ENCODE assay signal across 7 mouse cellular contexts in genomic region chr17:23546333-23546701, GRCm38 (mm10). TPM values are rescaled to one million over a fixed set of nuclear protein-coding genes. Genes with fewer than 3 reads are reported as not detected.
DNase-seq lines count a peak whose midpoint lies in the region; ATAC-seq and TF ChIP-seq lines count a peak whose summit lies in the region.

No protein-coding gene starts in this region.

- H3K27me3 ChIP-seq in cerebellum, adult 2 months (ENCODE audit: control insufficient read depth, insufficient read depth, low read length) = no peaks in the 10 kb centered on the region; the same call in 1 of the 2 replicates
- H3K27me3 ChIP-seq in forebrain, postnatal 0 days (ENCODE audit: insufficient read depth, low read length) = peaks cover 4% of the 10 kb centered on the region; the same call in 1 of the 2 replicates
- no peaks in the 10 kb centered on the region for H3K27me3 ChIP-seq in hindbrain, embryonic 11.5 days (ENCODE audit: control insufficient read depth, insufficient read depth, low read length)

- H3K79me2 ChIP-seq in macrophage (ENCODE audit: inconsistent target) = no peaks in the 10 kb centered on the region

- peak overlapping the region; percentile 100 for H3K4me3 ChIP-seq in cerebellum, adult 2 months (replicated peaks; ENCODE audit: insufficient read depth, low read depth, low read length)
- H3K4me3 ChIP-seq in forebrain, postnatal 0 days (ENCODE audit: low read depth, low read length) = peak overlapping the region; percentile 81
- peak overlapping the region; percentile 72 for H3K4me3 ChIP-seq in hindbrain, embryonic 11.5 days (ENCODE audit: low read depth, low read length)
- peak overlapping the region; percentile 98 for H3K4me3 ChIP-seq in macrophage (ENCODE audit: inconsistent target)

- under 1% methylated on average over 20 of the region's 20 CpGs for WGBS in cerebellum, adult 2 months
- under 1% methylated on average over 20 of the region's 20 CpGs for WGBS in forebrain, postnatal 0 days
- WGBS in hindbrain, embryonic 11.5 days = 0% methylated on average over 20 of the region's 20 CpGs
- 3% methylated on average over 20 of the region's 20 CpGs for WGBS in macrophage (ENCODE audit: missing documents)

- H3K36me3 ChIP-seq in forebrain, postnatal 0 days (ENCODE audit: insufficient read depth) = no peaks in the 10 kb centered on the region
- H3K36me3 ChIP-seq in hindbrain, embryonic 11.5 days (ENCODE audit: control insufficient read depth, insufficient read depth, low read length) = no peaks in the 10 kb centered on the region
- no peaks in the 10 kb centered on the region for H3K36me3 ChIP-seq in macrophage (ENCODE audit: inconsistent target)

- H3K4me2 ChIP-seq in forebrain, postnatal 0 days (ENCODE audit: low read depth) = peak overlapping the region; percentile 52
- peak overlapping the region; percentile 54 for H3K4me2 ChIP-seq in hindbrain, embryonic 11.5 days (replicated peaks; ENCODE audit: low read depth, low read length)

- no peak for TF ChIP-seq CTCF in cerebellum, adult 2 months (IDR thresholded peaks at IDR 0.05; ENCODE audit: borderline replicate concordance, insufficient read depth, low read depth, low read length)
- no peak for TF ChIP-seq CTCF in forebrain, postnatal 0 days (IDR thresholded peaks at IDR 0.05; ENCODE audit: low read depth)

- peak overlapping the region; percentile 66 for H3K9ac ChIP-seq in forebrain, postnatal 0 days
- H3K9ac ChIP-seq in hindbrain, embryonic 11.5 days (ENCODE audit: low read depth, low read length) = 0 out of 2 replicates have a peak overlapping the region, but pooled peaks have one; percentile 73

- peak; percentile 93 for DNase-seq in NIH3T3 (ENCODE audit: low read depth)
- DNase-seq in cerebellum, adult 2 months = peak; percentile 78 to 88
- peak; percentile 92 for DNase-seq in forebrain, postnatal 0 days
- DNase-seq in hindbrain, embryonic 11.5 days (ENCODE audit: low spot score) = peak; percentile 89
- peak; percentile 76 to 79 for DNase-seq in layer of hippocampus, postnatal 36 days
- DNase-seq in right cerebral cortex, adult 18-20 months = peak; percentile 79

- no peaks in the 10 kb centered on the region for H3K9me3 ChIP-seq in forebrain, postnatal 0 days (ENCODE audit: low read length)
- H3K9me3 ChIP-seq in hindbrain, embryonic 11.5 days (ENCODE audit: control insufficient read depth, low read length) = no peaks in the 10 kb centered on the region

- ATAC-seq in forebrain, postnatal 0 days = peak; percentile 21
- ATAC-seq in hindbrain, embryonic 11.5 days (ENCODE audit: low FRiP score) = peak; percentile 51

- 0 out of 2 replicates have a peak overlapping the region, but pooled peaks have one; percentile 40 for H3K27ac ChIP-seq in cerebellum, adult 2 months (ENCODE audit: insufficient read depth, low read length)
- H3K27ac ChIP-seq in forebrain, postnatal 0 days (ENCODE audit: low read depth, low read length) = peak overlapping the region; percentile 72; the same call in 1 of the 2 replicates
- H3K27ac ChIP-seq in hindbrain, embryonic 11.5 days (ENCODE audit: low read depth, low read length) = no peak overlapping the region
- H3K27ac ChIP-seq in macrophage = peak overlapping the region; percentile 75

- no peak for TF ChIP-seq POLR2A in cerebellum, adult 2 months (IDR thresholded peaks at IDR 0.05; ENCODE audit: borderline replicate concordance, insufficient read depth, low read length)

- no peaks in the 10 kb centered on the region; the same call in 1 of the 2 replicates for H3K4me1 ChIP-seq in cerebellum, adult 2 months (ENCODE audit: control insufficient read depth, insufficient read depth, low read length)
- no peaks in the 10 kb centered on the region for H3K4me1 ChIP-seq in forebrain, postnatal 0 days (ENCODE audit: insufficient read depth)
- H3K4me1 ChIP-seq in hindbrain, embryonic 11.5 days (replicated peaks; ENCODE audit: control insufficient read depth, insufficient read depth, low read length) = 0 out of 2 replicates have a peak, but pooled peaks cover 2% of the 10 kb centered on the region

RNA-seq across cellular contexts. Expression of gene Zfp213, which starts 17.7 kb away (rescaled TPM):
- polyA plus RNA-seq in cerebellum, adult 2 months (2012; rRNA removed) = 9.2 and 9.5 TPM in 2 replicates
- total RNA-seq in forebrain, postnatal 0 days (2014; rRNA removed) = 16.9 and 18.8 TPM in 2 replicates
- 10.7 and 10.9 TPM in 2 replicates for polyA plus RNA-seq in forebrain, postnatal 0 days (2015; fragmentation: Nextera tagmentation; extraction: Ambion mirVana)
- polyA plus RNA-seq in hindbrain, embryonic 11.5 days (2014; fragmentation: Nextera tagmentation; extraction: Ambion mirVana) = 16.1 and 17.4 TPM in 2 replicates
- total RNA-seq in layer of hippocampus, postnatal 36 days (2021) = 1 to 10 TPM; 5.6 to 7.4 TPM
- total RNA-seq in macrophage (2018; cell fraction: chromatin; rRNA removed) = 1 to 10 TPM in 22 of 26 experiments, under 1 TPM in 4; 0.61 to 6.3 (median 2.7) TPM
- total RNA-seq in macrophage (2018; cell fraction: cytosol; rRNA removed) = 1 to 10 TPM in 25 of 26 experiments, under 1 TPM in 1; 0.89 to 5.8 (median 4.2) TPM
- total RNA-seq in macrophage (2018; cell fraction: nucleus; rRNA removed) = 1 to 10 TPM in 24 of 26 experiments, under 1 TPM in 2; 0.78 to 6.9 (median 3.5) TPM
- polyA plus RNA-seq in macrophage (2018) = 1.9 to 4.8 TPM (median 3.4 TPM) in 3 replicates

RNA-seq across cellular contexts. Expression of gene Zfp13, which starts 53.0 kb away (rescaled TPM):
- polyA plus RNA-seq in cerebellum, adult 2 months (2012; rRNA removed) = 25.6 and 27.2 TPM in 2 replicates
- total RNA-seq in forebrain, postnatal 0 days (2014; rRNA removed) = 43.0 and 47.0 TPM in 2 replicates
- 21.5 and 23.6 TPM in 2 replicates for polyA plus RNA-seq in forebrain, postnatal 0 days (2015; fragmentation: Nextera tagmentation; extraction: Ambion mirVana)
- polyA plus RNA-seq in hindbrain, embryonic 11.5 days (2014; fragmentation: Nextera tagmentation; extraction: Ambion mirVana) = 16.5 and 16.7 TPM in 2 replicates
- total RNA-seq in layer of hippocampus, postnatal 36 days (2021) = 10 to 100 TPM; 25.0 to 32.3 TPM
- total RNA-seq in macrophage (2018; cell fraction: chromatin; rRNA removed) = 1 to 10 TPM in 11 of 26 experiments, under 1 TPM in 7, not detected in 8; 0.52 to 1.8 (median 1.0) TPM
- total RNA-seq in macrophage (2018; cell fraction: cytosol; rRNA removed) = under 1 TPM in 22 of 26 experiments, not detected in 4; 0.09 to 0.74 (median 0.21) TPM
- 1 to 10 TPM in 4 of 26 experiments, under 1 TPM in 11, not detected in 11; 0.22 to 2.5 (median 0.89) TPM for total RNA-seq in macrophage (2018; cell fraction: nucleus; rRNA removed)
- polyA plus RNA-seq in macrophage (2018) = 0.16 to 0.60 TPM (median 0.52 TPM) in 3 replicates

RNA-seq across cellular contexts. Expression of gene Zscan10, which starts 54.3 kb away (rescaled TPM):
- polyA plus RNA-seq in cerebellum, adult 2 months (2012; rRNA removed) = 0.13 and 0.16 TPM in 2 replicates
- not detected in 2 replicates for total RNA-seq in forebrain, postnatal 0 days (2014; rRNA removed)
- polyA plus RNA-seq in forebrain, postnatal 0 days (2015; fragmentation: Nextera tagmentation; extraction: Ambion mirVana) = 0.18 and 0.21 TPM in 2 replicates
- 0.32 and 0.34 TPM in 2 replicates for polyA plus RNA-seq in hindbrain, embryonic 11.5 days (2014; fragmentation: Nextera tagmentation; extraction: Ambion mirVana)
- total RNA-seq in layer of hippocampus, postnatal 36 days (2021) = not detected
- not detected for total RNA-seq in macrophage (2018; cell fraction: chromatin; rRNA removed)
- total RNA-seq in macrophage (2018; cell fraction: cytosol; rRNA removed) = not detected
- not detected for total RNA-seq in macrophage (2018; cell fraction: nucleus; rRNA removed)
- not detected in 3 replicates for polyA plus RNA-seq in macrophage (2018)

Comparison
In these comparisons a context has a peak if more than half of its experiments do, and no peak if none do; other contexts are left out.
1. RNA of gene Zfp13, which starts 53.0 kb away (polyA plus RNA-seq): 25.6 to 27.2 TPM in cerebellum, adult 2 months, 21.5 to 23.6 TPM in forebrain, postnatal 0 days and 16.5 to 16.7 TPM in hindbrain, embryonic 11.5 days; 0.16 to 0.60 TPM in macrophage; every median in the first group is over 10 times any median in the second.
2. Peak in every context shown above with its lines, with median percentiles within 50 percentile points of each other: DNase-seq and H3K4me3 ChIP-seq.